Mouse (Mus musculus): ENCODE measurements around the gene Yaf2.
"Not testable (repeated sequence)": the region's sequence is repeated elsewhere in the genome, so short reads cannot be mapped to it uniquely, and the experiment has no call there.

Gene Yaf2

DNA sequence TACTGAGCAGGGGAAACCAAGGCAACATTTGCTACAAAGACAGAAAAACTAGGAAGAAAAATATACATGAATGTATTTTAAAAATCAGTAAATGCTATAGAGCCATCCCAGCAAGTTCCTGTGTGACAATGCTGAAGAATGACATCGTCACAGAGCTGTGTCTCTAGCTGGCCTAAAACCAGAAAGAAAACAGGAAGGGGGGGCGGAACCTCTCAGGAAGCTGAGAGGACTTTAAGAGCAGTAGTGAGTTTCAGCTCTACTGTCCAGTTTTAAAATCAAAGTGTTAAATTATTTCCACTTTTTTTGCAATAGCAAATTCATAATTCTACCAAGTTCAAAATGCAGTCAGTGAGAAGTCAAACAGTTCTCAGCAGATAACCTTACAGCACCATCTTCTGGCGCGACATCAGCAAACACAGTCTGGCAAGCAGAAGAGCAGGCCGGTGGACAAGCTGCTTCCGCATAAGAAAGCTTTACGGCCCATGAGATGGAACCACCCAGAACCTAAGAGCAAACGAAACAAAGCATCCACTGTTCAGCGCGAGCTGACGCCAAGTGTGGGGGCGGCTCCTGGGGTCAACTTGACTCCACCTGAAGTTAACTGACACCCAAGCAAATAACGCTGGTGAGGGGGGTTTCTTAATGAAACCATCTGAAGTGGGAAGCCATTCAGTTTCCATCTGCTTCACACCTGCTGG is 85.0 kb downstream of the Yaf2 start:
- peak; percentile 38 for DNase-seq

DNA sequence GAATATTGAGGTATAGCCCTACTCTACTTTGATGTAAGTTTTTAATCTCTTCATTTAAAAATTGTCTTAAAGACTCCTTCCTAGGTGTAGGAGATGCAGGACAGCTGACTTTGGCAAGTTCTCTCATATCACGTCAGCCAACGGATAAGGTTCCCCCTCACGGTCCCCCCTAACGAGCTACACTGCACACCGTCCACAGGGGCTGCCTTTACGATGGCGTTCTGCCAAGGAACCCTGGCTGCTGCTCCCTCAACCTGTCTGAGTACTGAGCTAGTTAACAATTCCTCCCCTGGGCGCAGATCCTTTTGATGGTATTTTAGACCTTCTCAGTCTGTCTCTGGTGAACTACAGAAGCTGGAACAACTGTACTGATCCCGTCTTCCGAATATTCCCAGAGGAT is 93.5 kb downstream of the Yaf2 start:
- DNase-seq: no peak

DNA sequence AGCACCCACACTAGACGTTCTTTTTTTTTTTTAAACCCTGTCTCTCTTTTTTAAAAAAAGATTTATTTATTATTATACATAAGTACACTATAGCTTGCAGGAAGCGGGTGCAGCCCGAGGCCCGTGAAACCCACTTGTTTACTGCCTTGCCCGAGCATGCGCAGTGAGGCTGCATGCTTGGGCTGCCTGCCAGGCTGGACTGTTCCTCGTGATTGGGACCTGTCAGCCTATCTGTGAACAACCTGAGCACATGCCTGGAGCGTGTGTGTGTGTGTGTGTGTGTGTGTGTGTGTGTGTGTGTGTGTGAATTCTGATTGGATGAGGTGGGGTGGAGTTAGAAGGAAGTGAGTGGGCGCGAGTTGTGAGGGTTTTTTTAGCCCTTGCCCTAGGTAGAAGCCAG is 100.3 kb downstream of the Yaf2 start:
- not testable (repeated sequence) for DNase-seq

All from layer of hippocampus, adult 9-11 months (tissue).